Mouse (Mus musculus) G1E-ER4 (cell line): ENCODE results near the gene Medag. TPM values are rescaled to one million over a fixed set of nuclear protein-coding genes. Genes with fewer than 3 reads are reported as not detected.

Experiments
- GATA1 ChIP-seq: IDR thresholded peaks from one replicate; pipeline ENCODE4 v1.8.0; 2012; ENCODE audit warnings: low read length, inconsistent platforms
- polyA plus RNA-seq: library from polyadenylated mRNA; stranded (reverse); fragments of >175 nt; gene quantifications from 2 replicates; pipeline ENCODE4 v1.2.3, GENCODE M21; 2012

Medag gene
- polyA plus RNA-seq, 1 experiment: not detected

DNA sequence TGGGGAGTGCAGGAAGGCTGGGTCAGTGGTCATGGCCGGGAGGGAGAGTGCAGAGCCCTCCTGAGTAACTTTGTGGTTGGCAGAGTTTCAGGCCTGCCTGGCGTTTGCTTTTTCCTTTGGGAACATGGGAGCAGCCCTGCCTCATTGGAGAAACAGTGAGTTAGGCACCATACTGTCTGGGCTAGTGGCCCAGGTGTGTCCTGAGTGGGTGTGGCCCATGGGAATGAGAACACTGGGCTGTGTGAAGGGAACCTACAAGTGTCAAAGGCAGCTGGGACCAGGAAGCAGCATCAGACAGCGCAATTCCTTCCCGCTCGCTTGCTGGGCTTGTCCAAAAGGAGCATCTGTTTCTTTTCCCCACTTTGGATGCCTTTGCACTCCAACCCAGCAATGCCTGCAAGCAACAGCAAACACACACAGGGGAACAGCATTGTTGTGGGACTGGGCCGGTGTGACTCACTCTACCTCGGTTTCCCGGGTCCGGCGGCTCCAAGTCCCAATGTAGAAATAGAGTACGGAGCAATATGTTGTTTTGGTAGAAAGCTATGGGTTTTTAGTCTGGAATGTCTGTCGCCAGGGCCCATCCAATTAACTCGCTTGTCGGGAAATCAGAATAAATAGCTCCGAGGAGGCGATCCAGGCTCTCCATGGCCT, 32.3 kb upstream of the Medag start:
- no peak for TF ChIP-seq GATA1

DNA sequence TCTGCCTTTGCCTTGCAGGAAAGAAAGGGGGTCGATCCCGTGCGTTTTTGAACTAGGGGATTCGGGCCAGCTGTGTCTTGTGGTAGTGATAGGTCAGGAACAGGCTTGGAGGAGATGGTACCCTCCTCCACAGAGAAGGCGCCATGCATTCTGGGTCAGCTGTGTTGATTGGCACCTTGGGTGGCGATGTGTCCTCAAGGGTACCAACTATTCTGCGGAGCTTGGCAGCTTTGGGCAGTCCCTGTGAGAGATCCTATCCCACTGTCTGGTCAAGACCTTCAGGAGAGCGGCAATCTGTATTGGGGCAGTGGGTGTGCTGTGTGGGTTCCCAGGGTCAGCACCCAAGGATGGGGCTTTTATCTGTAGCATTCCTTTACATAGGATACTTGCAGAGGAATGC, 31.7 kb upstream of the Medag start:
- TF ChIP-seq GATA1: no peak

DNA sequence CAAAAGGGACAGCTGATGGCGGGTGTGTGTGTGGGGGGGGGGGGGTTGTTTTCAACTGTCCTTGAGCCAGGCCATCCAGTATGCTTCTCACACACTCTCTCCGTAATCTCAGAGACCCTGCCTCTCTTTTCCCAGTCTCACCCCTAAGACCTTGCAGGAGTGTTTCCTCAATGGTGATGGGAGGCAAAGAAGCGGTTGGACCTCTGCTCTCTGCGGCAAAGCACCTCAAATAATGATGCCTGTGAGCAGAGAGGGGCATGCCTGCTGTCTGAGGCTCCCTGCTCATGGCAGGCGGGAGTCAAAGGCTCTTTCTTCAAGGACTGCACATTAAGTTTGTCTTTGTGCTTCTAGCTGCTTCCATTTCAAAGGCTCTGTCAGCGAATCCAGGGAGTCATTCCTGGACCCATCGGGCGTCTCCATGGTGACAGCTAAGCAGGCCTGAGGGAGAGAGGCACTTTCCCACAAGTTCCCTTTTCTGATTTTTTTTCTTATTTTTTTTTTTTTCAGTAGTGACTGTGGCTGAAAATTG, 31.1 kb upstream of the Medag start:
- no peak for TF ChIP-seq GATA1

DNA sequence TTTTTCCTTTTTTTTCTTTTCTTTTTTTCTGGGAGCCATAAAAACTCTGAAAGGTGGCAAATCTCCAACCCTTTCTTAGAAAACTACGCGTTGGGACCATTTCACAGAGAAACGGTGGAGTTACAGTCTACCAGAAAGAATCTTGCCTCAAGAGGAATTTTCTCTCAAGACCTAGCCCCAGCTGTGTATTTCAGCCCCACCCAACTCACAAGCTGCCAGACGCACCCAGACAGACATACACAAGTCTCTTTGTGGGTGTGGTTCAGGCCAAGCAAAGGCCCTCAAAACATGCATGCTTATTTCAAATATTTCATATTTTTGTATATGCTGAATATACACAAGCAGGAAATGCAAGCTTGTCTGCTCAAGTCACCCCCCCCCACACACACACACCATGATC, 29.6 kb upstream of the Medag start:
- no peak for TF ChIP-seq GATA1

DNA sequence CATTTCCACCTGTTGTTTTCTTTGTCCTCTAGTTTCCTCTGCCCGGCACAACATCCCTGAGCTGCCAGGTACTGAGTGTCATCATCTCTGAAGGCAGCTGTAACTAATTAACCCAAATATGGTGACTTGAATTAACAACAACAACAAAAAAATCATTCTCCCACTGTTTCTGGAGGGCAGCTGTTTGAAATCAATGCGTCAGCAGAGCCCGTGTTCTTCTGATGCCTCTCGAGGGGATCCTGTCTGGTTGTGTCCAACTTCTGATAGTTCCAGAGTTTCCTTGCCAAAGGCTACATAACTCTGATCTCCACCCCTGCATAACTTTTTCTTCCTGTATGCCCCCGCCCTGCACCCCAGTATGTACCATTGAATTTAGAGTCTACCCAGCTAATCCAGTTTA, 28.9 kb upstream of the Medag start:
- TF ChIP-seq GATA1: no peak

DNA sequence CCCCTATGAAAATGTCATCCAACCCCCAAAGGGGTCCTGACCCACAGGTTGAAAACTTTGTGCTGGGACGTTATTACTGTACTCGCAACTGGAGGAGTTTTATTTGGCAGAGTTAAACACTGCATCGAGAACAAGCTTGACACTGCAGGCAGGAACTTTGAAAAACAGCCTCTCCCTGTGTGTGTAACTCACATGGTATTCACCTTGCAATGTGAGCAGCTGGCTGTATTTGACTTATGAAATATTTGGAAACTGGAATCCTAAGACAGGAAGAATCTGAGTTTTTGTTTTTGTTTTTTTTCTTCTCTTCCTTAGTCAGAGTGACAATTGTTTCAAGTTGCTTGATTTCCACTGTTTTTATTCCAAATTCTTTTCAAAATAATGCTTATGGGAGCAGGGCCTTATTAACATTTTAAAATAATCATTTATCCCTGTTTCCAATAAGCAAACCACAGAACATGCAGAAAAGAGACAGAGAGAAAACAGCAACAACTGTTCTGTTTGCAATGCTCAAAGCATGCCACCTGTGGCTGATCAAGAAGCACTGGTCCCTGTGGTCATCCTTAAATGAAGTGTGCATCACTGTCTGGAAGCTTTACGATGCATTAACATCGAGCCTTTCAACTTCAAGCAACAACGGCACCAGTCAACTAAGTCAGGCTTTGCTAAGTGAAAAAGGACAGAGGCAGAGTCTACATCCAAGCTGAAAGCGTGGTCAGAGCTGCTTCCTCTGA, 26.2 kb upstream of the Medag start:
- TF ChIP-seq GATA1: no peak

DNA sequence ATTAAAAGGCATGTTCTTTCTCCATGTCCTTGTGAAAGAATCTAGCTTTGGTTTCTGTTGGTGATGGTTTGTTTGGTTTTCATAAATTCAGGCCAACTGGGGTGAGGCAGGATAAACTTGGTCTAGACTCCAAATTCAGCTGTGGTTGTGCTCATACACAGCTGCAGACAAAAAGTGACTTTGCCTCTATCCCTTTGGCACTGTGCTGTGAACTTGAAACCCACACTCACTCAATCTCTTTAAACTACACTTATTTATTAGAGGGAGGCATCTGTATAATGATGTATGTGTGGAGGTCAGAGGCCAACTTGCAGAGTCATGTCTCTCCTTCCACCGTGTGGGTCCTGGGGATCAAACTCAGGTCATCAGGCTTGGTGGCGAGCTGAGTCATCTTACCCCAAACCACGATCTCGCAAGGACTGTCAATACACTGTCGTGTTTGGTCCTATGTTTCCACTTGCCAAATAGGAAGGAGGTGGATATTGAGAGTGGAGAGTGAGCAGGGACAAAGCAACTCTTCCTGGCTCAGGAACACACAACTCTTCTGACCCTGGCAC, 25.2 kb upstream of the Medag start:
- no peak for TF ChIP-seq GATA1

DNA sequence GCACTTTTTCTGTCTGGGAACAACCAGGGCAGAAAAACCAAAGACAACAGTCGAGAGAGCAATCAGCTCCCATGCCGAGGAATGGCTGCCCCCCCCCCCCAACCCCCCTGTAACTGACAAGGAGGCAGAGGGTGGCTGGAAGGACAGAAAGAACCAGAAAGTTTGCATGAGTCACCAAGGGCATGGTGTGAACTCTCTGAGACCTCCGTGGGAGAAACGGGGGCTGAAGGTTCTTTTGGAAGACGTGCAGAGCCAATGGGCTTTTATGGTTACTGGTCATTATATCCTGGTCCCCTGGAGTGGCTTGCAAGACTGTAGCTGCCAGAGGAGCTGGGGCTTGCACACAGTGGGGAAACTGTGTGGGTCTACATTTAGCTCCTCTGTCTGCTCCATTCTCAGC, 22.6 kb upstream of the Medag start:
- no peak for TF ChIP-seq GATA1

DNA sequence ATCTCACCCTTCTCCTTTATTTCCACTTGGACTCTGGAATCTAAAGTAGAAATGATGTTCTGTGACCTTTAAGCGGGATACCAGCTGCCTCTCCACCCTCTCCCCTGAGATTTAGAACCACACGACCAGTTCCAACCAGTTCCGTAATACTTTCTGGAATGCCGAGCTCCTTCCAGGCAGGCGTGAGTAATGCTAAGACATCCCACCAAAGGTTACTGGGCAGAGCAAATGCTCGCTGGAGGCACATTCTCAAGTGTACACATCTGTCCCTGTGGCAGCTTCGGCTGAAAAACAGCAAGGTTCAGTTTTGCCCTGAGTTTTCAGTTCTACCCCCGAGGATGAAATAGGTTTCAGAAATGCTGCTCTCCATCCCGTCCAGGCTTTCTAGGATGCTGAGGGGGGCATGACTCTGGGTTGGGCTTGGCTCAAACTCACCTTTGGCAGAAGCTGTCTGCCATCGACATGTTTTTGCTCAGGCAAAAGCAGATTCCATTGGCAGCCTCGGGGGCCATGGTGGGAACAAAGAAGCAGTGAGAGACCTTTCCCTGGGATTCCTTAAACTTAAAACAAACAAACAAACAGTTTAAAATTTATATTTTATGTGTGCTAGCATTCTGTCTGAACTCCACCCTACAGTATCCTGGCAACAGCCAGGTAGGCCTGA, 21.9 kb upstream of the Medag start:
- no peak for TF ChIP-seq GATA1

DNA sequence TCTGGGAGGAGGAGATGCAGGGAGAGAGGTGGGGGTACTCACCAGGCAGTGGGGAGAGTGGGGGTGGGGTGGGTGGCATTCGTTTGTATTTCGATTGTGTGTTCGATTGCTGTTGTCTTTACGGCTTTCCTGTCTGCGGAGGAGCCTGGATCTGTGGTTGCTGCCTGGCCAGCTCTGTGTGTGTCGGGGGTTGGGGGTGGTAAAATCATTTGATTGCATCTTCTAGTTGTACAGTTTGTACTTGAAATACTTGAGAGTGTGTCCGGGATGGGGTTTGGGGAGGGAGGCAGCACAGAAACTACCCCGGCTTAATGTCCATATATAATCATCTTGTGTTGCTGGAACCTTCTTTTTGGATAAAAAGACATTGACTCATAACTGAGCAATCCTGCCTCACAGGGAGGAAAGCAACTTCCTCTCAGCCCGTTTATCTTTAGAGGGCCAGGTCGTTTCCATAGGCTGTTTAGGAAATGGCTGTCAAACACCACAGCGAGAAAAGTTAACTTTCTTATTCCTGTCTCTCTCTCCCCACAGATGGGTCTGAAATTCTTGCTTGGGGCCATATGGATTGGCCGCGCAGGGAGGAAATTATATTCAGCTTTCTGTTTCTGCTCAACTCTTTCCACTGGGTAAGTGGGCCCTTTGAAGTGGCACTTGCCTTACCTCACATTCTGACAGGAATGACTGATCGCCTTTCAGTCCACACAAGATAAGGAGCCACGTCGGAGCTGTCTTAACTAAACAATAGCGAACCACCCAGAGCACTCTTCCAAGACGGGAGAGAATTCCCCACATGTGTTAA, 19.8 kb upstream of the Medag start:
- TF ChIP-seq GATA1: no peak

DNA sequence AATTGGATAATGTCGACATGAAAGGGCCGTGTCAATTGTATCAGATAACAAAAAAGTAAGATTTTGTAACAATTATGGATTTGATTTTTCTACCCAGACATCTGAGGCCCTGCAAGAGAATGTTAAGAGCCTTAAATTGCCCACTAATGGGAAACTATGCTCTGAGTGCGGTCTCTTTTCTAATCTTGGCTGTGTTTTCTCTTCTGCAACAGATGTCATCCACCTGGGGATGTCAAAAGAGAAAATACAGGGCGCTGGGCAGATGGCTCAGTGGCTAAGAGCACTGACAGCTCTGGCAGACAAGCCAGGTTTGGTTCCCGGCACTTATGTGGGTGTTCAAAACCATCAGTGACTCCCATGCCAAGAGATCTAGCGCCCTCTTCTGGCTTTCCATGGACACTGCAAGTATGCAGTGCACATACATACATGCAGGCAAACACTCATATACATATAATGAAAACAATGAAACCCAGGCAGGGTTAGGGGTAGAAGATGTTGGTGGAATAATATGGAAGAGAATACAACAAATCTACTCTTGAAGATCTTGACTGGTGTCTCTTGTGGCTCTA, 19.0 kb upstream of the Medag start:
- no peak for TF ChIP-seq GATA1

DNA sequence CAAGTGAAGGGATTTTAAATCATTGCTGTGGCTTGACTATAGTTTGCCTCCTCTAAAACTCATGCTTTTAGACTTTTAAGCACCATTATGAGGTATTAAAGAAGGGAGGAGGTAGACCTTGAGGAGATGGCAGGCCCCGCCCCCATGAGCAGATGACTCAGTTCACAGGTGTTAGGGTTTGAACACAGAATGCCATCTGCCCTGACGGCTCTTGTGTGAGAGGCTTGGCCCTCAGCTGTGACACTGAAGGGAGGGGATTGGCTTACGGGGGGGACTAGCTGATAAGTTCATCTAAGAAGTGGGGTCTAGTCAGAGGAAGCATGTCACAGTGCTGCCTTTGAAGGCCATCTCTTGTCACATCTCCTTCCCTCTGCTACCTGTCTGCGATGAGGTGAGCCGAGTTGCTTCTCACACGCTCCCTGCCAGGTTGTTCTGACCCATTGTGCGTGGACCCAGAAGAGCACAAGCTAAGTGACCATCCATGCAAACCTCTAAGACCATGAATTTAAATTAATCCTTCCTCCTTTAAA, 10.0 kb upstream of the Medag start:
- TF ChIP-seq GATA1: no peak

DNA sequence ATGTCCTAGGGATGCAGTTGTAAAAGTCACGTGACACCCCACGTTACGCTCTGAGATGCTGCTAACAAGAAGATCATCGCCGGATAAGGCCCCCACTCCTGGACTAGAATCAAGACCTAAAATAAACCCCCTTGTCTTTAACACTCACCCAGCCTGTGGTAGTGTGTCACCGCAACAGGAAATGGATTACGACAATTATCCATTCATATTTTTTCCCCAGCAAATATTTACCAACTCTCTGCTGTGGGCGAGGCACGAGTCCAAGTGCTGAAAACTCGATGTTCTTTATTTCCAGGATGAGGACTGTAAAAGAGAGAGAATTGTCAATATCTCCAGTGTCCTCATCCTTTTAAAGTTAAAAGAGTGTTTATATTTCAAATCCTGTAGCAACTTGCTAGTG, 9.5 kb upstream of the Medag start:
- no peak for TF ChIP-seq GATA1

DNA sequence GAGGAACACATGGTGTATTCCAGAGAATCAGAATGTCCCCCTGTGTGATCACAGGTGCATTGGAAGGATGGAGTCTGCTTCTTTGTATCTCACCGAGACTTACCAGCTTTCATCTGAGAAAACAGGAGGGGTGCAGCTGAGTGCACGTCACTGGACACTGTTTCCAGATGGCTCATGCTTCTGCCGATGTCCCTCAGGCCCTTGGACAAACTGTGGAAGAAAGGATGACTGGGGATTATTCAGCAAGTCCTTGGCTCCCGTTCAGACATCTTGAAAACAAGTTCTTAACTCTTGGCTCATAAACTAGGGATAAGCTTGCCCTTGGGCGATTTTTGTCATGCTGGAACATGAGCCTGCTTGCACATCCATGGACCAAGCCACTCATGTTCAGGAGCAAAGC, 8.2 kb upstream of the Medag start:
- no peak for TF ChIP-seq GATA1

DNA sequence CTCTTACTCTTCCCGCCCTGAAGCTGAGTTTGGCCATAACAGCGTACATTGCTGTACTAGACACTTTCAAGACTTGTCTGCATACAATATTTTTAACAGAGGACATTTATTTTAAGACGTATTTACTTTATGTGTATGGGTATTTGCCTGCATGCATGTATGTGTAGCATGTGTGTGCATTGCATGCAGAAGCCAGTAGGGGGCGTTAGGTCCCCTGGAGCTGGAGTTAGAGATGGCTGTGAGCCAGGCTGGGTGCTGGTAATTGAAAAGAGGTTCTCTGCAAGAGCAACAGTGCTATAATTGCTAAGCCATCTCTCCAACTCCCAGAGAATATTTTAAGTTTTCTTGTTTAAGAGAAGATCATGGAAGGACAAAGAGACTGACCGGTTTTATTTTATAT, 6.8 kb upstream of the Medag start:
- TF ChIP-seq GATA1: no peak
